Mouse (Mus musculus) monocyte, adult 2 months (primary cell): ENCODE measurements around the gene Gja3.
A peak's percentile ranks its signal among the peaks of the same experiment; 100 is the strongest.
"Not testable (repeated sequence)": the region's sequence is repeated elsewhere in the genome, so short reads cannot be mapped to it uniquely, and the experiment has no call there.

Source experiments
- DNase-seq, 2 experiments: peaks; one replicate each; pipeline ENCODE4 v3.0.0; 2022; ENCODE audit warnings: low spot score in 2 of 2, low read depth in 1 of 2

Gene Gja3

GRCm38 (mm10) chr14:57057563-57058321 lies at the start of gene Gja3:
Gene Gja3, minus strand, starts transcription at chr14:57058100.
- no peak for DNase-seq

- no peak for DNase-seq
Measured at GRCm38 (mm10) chr14:57107091-57107490, 49.2 kb upstream of the Gja3 start.

GRCm38 (mm10) chr14:57105721-57106120 lies 47.8 kb upstream of the Gja3 start:
- no peak for DNase-seq

GRCm38 (mm10) chr14:57105111-57105510 lies 47.2 kb upstream of the Gja3 start:
- no peak for DNase-seq

GRCm38 (mm10) chr14:57104106-57105023 lies 46.5 kb upstream of the Gja3 start, which contains the start of gene Gjb2:
Gene Gjb2, minus strand, starts transcription at chr14:57104702.
- peak in 1 of 2 experiments; percentile 9 for DNase-seq

- peak in 1 of 2 experiments; percentile 8 for DNase-seq
Measured at GRCm38 (mm10) chr14:57103711-57104105, 45.8 kb upstream of the Gja3 start.

GRCm38 (mm10) chr14:57103121-57103520 lies 45.2 kb upstream of the Gja3 start:
- DNase-seq = no peak

GRCm38 (mm10) chr14:57101623-57102022 lies 43.7 kb upstream of the Gja3 start:
- DNase-seq = no peak

GRCm38 (mm10) chr14:57095855-57096254 lies 38.0 kb upstream of the Gja3 start:
- DNase-seq = no peak

- DNase-seq = no peak
Measured at GRCm38 (mm10) chr14:57093029-57093428, 35.1 kb upstream of the Gja3 start.

- no peak for DNase-seq
Measured at GRCm38 (mm10) chr14:57090001-57090400, 32.1 kb upstream of the Gja3 start.

- DNase-seq = no peak
Measured at GRCm38 (mm10) chr14:57089107-57089506, 31.2 kb upstream of the Gja3 start.

GRCm38 (mm10) chr14:57084180-57084668 lies 26.3 kb upstream of the Gja3 start:
- DNase-seq = no peak

GRCm38 (mm10) chr14:57082863-57083262 lies 25.0 kb upstream of the Gja3 start:
- no peak for DNase-seq

GRCm38 (mm10) chr14:57075537-57075936 lies 17.6 kb upstream of the Gja3 start:
- no peak for DNase-seq

- not testable (repeated sequence) for DNase-seq
Measured at GRCm38 (mm10) chr14:57069906-57070305, 12.0 kb upstream of the Gja3 start.

GRCm38 (mm10) chr14:57066053-57066452 lies 8.2 kb upstream of the Gja3 start:
- DNase-seq = no peak

- DNase-seq = not testable (repeated sequence)
Measured at GRCm38 (mm10) chr14:57060052-57060451, 2.2 kb upstream of the Gja3 start.

- no peak for DNase-seq
Measured at GRCm38 (mm10) chr14:57057204-57057562, 717 bp downstream of the Gja3 start.

GRCm38 (mm10) chr14:57052713-57053112 lies 5.2 kb downstream of the Gja3 start:
- DNase-seq = no peak

GRCm38 (mm10) chr14:57043863-57044262 lies 14.0 kb downstream of the Gja3 start:
- DNase-seq = no peak

GRCm38 (mm10) chr14:57041439-57041838 lies 16.5 kb downstream of the Gja3 start:
- no peak for DNase-seq
